Mouse (Mus musculus) lung, postnatal 0 days (tissue): ENCODE data around the gene Vcl. TPM values are rescaled to one million over a fixed set of nuclear protein-coding genes. Genes with fewer than 3 reads are reported as not detected.

Source experiments
- ATAC-seq: fragments of 200-750 bp; cut with Nextera tagmentation; 2 replicates; pipeline ENCODE4 v1.8.0; 2017; ENCODE audit warnings: moderate library complexity
- DNase-seq: peaks from one replicate; pipeline ENCODE4 v3.0.0-alpha.2; 2016; ENCODE audit warnings: low spot score
- H3K27ac ChIP-seq: fragments of 300-500 bp; sonication (generic); 2 replicates; pipeline ENCODE4 v1.5.1; 2014; ENCODE audit warnings: antibody characterized with exemption, mild to moderate bottlenecking, low read length, mixed read lengths
- H3K27me3 ChIP-seq: fragments of 300-500 bp; sonication (generic); replicated peaks from 2 replicates; pipeline ENCODE4 v1.6.1; 2014; ENCODE audit warnings: low read length, mixed read lengths; ENCODE audit not compliant: insufficient read depth
- H3K36me3 ChIP-seq: fragments of 300-500 bp; sonication (generic); 2 replicates; pipeline ENCODE4 v1.6.1; 2014; ENCODE audit warnings: low read length, mixed read lengths; ENCODE audit not compliant: insufficient read depth
- H3K4me1 ChIP-seq: fragments of 300-500 bp; sonication (generic); 2 replicates; pipeline ENCODE4 v1.6.1; 2014; ENCODE audit warnings: antibody characterized with exemption, low read depth, low read length, mixed read lengths; ENCODE audit not compliant: insufficient read depth
- H3K4me2 ChIP-seq: fragments of 300-500 bp; sonication (generic); replicated peaks from 2 replicates; pipeline ENCODE4 v1.6.1; 2014; ENCODE audit warnings: low read depth, mild to moderate bottlenecking, low read length, moderate library complexity, mixed read lengths
- H3K4me3 ChIP-seq: fragments of 300-500 bp; sonication (generic); 2 replicates; pipeline ENCODE4 v1.5.1; 2014; ENCODE audit warnings: low read depth, low read length
- H3K9ac ChIP-seq: fragments of 300-500 bp; sonication (generic); replicated peaks from 2 replicates; pipeline ENCODE4 v1.6.1; 2014; ENCODE audit warnings: low read depth, mild to moderate bottlenecking
- H3K9me3 ChIP-seq: fragments of 300-500 bp; sonication (generic); 2 replicates; pipeline ENCODE4 v1.6.1; 2016; ENCODE audit warnings: low read length, mixed read lengths
- CTCF ChIP-seq: IDR thresholded peaks from 2 replicates; pipeline ENCODE4 v1.5.1; 2016; ENCODE audit warnings: antibody characterized with exemption, mild to moderate bottlenecking
- EP300 ChIP-seq: IDR thresholded peaks from 2 replicates; pipeline ENCODE4 v1.6.1; 2016; ENCODE audit warnings: antibody characterized with exemption, mild to moderate bottlenecking, control low read depth
- WGBS: fragments of 180-500 bp; shearing (Covaris S2); extraction: QIAGEN DNeasy Blood & Tissue Kit; methylation state at CpG from one replicate; pipeline ENCODE4 v1.1.7; 2014; 5-methylcytosine and 5-hydroxymethylcytosine counted together
- polyA plus RNA-seq: library from polyadenylated mRNA; unstranded; fragments of >200 nt; fragmentation: Nextera tagmentation; extraction: Ambion mirVana; gene quantifications from 2 replicates; pipeline ENCODE4 v1.2.1, GENCODE M21; 2015

The Vcl gene
- polyA plus RNA-seq, 1 experiment from 2014 or later, result 42.8 TPM

DNA sequence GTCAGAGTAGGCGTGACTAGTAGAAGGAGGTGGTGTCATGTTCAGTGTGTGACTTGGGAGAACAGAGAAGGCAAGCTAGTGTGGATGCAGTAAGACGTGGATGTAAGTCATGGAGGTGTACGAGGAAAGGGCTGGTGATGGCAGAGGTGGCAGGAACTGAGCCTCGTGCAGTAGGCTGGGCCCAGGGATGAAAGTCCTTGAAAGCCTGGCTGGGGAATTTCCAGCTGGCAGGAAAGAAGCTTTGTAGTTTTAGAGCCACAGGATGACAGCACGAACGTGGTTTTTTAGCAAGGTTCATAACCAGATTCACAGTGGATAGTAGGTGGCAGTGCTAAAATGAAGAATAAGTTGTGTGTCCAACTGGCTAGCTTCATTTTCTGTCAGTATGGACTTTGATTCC lies 41.2 kb downstream of the Vcl start:
- no peak for DNase-seq
- TF ChIP-seq CTCF (no peak), EP300 (no peak)
- Histone ChIP-seq H3K27ac (no peak overlapping the region), H3K27me3 (no peaks in the 10 kb centered on the region), H3K4me1 (no peaks in the 10 kb centered on the region; the same call in 1 of the 2 replicates), H3K9me3 (no peaks in the 10 kb centered on the region), H3K4me2 (no peak overlapping the region), H3K36me3 (no peaks in the 10 kb centered on the region), H3K9ac (no peak overlapping the region), H3K4me3 (no peak overlapping the region)
- ATAC-seq, result no peak
- 36% methylated on average over 6 of the region's 6 CpGs for WGBS

DNA sequence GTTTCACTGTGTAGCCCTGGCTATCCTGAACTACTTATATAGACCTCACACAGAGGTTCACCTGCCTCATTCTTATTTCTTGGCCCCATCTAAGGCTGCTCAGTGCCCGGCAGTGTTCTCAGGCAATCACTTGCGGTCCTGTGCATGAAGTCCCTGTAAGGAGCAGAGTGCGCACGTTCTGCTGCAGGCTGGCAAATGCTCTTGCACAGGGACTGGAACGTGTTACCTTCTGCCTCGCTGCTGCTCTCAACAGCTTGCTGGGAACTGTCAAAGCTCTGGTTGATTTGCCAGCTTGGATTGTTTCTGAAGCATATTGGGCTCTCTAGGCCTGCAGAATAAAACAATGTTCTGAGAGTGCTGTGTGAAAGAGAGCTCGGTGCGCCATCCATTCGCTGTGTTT lies 41.7 kb downstream of the Vcl start:
- Histone ChIP-seq H3K9me3 (no peaks in the 10 kb centered on the region), H3K27me3 (no peaks in the 10 kb centered on the region), H3K4me1 (no peaks in the 10 kb centered on the region; the same call in 1 of the 2 replicates), H3K4me3 (no peak overlapping the region), H3K9ac (no peak overlapping the region), H3K36me3 (no peaks in the 10 kb centered on the region), H3K27ac (no peak overlapping the region), H3K4me2 (no peak overlapping the region)
- TF ChIP-seq EP300 (no peak), CTCF (no peak)
- DNase-seq, result no peak
- 81% methylated on average over 9 of the region's 9 CpGs for WGBS
- ATAC-seq, result no peak

GRCm38 (mm10) chr14:20973821-20974220 lies 44.6 kb downstream of the Vcl start:
- Histone ChIP-seq H3K4me2 (no peak overlapping the region), H3K27ac (no peak overlapping the region), H3K36me3 (no peaks in the 10 kb centered on the region), H3K9ac (no peak overlapping the region), H3K4me1 (peaks cover 4% of the 10 kb centered on the region; the same call in 1 of the 2 replicates), H3K4me3 (no peak overlapping the region), H3K27me3 (no peaks in the 10 kb centered on the region), H3K9me3 (no peaks in the 10 kb centered on the region)
- ATAC-seq (peak; percentile 69), DNase-seq (peak; percentile 68)
- no peak for TF ChIP-seq CTCF
- TF ChIP-seq EP300, result 0 out of 2 replicates have a peak, but pooled peaks have one; percentile 44

GRCm38 (mm10) chr14:20976741-20977140 lies 47.5 kb downstream of the Vcl start:
- 36% methylated on average over 1 of the region's 1 CpGs for WGBS
- TF ChIP-seq EP300, result peak; percentile 96
- TF ChIP-seq CTCF, result no peak
- ATAC-seq, result peak; percentile 86
- no peak overlapping the region for H3K27ac ChIP-seq
- H3K9ac ChIP-seq, result no peak overlapping the region
- H3K4me3 ChIP-seq, result no peak overlapping the region
- H3K4me2 ChIP-seq, result no peak overlapping the region
- no peaks in the 10 kb centered on the region for H3K9me3 ChIP-seq
- no peaks in the 10 kb centered on the region for H3K27me3 ChIP-seq
- H3K4me1 ChIP-seq, result peaks cover 4% of the 10 kb centered on the region; the same call in 1 of the 2 replicates
- DNase-seq, result peak; percentile 74
- H3K36me3 ChIP-seq, result no peaks in the 10 kb centered on the region

GRCm38 (mm10) chr14:20977726-20978125 lies 48.5 kb downstream of the Vcl start:
- Histone ChIP-seq H3K27ac (no peak overlapping the region), H3K9ac (no peak overlapping the region), H3K4me3 (no peak overlapping the region), H3K4me1 (peaks cover 4% of the 10 kb centered on the region; the same call in 1 of the 2 replicates), H3K4me2 (no peak overlapping the region), H3K36me3 (0 out of 2 replicates have a peak, but pooled peaks cover 4% of the 10 kb centered on the region), H3K27me3 (no peaks in the 10 kb centered on the region), H3K9me3 (no peaks in the 10 kb centered on the region)
- WGBS, result 59% methylated on average over 2 of the region's 2 CpGs
- ATAC-seq (no peak), DNase-seq (no peak)
- TF ChIP-seq CTCF (no peak), EP300 (no peak)

DNA sequence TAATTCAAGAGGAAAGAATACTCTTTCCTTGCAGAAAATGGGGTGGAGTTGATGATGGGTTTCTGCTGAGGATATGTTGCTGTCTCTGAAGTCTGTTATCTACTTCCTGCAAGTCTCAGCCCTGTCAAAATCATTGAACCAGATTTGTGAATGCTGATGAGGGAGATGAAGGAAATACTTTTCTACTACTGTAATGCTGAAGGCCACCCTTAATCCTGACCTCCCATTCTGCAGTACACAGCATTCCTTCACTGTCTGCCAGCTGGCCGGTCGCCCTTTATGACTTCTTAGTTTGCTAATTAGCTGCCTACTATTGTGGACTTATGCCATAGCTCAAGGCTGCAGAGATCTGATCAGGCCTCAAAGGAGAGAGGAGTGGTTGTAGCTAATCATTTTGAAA lies 54.6 kb downstream of the Vcl start:
- 49% methylated on average over 2 of the region's 2 CpGs for WGBS
- no peak overlapping the region for H3K4me2 ChIP-seq
- H3K4me3 ChIP-seq, result no peak overlapping the region
- H3K9me3 ChIP-seq, result no peaks in the 10 kb centered on the region
- TF ChIP-seq CTCF (no peak), EP300 (peak; percentile 74)
- peak; percentile 73 for ATAC-seq
- H3K9ac ChIP-seq, result no peak overlapping the region
- H3K27ac ChIP-seq, result no peak overlapping the region
- peak; percentile 70 for DNase-seq
- H3K4me1 ChIP-seq, result no peaks in the 10 kb centered on the region
- H3K27me3 ChIP-seq, result no peaks in the 10 kb centered on the region
- peaks cover 17% of the 10 kb centered on the region; the same call in 1 of the 2 replicates for H3K36me3 ChIP-seq

DNA sequence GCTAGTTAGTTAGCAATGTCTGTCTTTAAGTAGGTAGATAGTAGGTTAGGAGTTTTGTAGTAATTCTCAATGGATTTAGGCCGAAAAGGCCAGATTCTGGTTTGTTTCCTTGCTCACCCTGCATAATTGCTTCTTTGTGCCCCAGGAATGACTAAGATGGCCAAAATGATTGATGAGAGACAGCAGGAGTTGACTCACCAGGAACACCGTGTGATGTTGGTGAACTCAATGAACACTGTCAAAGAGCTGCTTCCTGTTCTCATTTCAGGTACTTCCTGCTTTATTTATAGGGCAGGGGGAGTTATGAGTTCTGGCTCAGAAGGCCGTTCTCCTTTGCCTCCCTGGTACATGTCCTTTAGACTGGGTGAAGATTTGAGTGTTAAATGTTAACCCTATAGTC lies 56.3 kb downstream of the Vcl start:
- Histone ChIP-seq H3K4me3 (no peak overlapping the region), H3K9ac (no peak overlapping the region), H3K9me3 (no peaks in the 10 kb centered on the region), H3K4me2 (no peak overlapping the region), H3K27me3 (no peaks in the 10 kb centered on the region), H3K36me3 (peaks cover 17% of the 10 kb centered on the region; the same call in 1 of the 2 replicates), H3K4me1 (no peaks in the 10 kb centered on the region), H3K27ac (no peak overlapping the region)
- DNase-seq (peak; percentile 24), ATAC-seq (peak; percentile 38; the same call in 1 of the 2 replicates)
- WGBS, result 42% methylated on average over 3 of the region's 3 CpGs
- TF ChIP-seq EP300 (peak; percentile 87), CTCF (no peak)
